Mouse (Mus musculus) thymus, postnatal 36 days (tissue): ENCODE results near the gene Ifngr1.

Experiments used
- DNase-seq, 2 experiments: peaks; one replicate each; pipeline ENCODE4 v3.0.0; 2022; ENCODE audit warnings: mixed read lengths in 2 of 2

Gene Ifngr1

GRCm38 (mm10) chr10:19591641-19592441 is at the start of gene Ifngr1:
Ifngr1 (plus strand) TSS chr10:19591949.
- peak; percentile 100 for DNase-seq

GRCm38 (mm10) chr10:19546825-19547224 is 44.9 kb upstream of the Ifngr1 start:
- DNase-seq: no peak

- no peak for DNase-seq
These were observed 43.7 kb upstream of the Ifngr1 start for GRCm38 (mm10) chr10:19548016-19548415.

DNA sequence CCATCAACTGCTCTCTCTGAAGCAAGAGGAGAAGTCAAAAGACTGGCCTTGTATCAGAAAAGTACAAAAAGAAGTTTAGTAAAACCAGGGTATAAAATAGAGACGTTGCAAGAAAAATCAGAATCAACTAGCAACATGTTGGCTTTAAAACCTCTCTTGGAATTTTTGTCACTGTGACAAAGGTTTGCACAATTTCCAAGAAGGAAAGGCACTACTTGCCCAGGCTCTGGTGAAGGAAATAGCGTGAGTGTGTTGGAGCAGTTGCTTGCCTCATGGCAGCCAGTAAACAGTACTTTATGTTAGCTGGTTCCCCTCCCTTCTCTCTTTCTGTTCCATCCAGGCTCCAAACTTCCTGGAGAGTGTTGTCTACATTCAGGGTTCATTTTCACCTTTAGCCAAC is 43.3 kb upstream of the Ifngr1 start:
- DNase-seq: no peak

GRCm38 (mm10) chr10:19551585-19551984 is 40.2 kb upstream of the Ifngr1 start:
- no peak for DNase-seq

DNA sequence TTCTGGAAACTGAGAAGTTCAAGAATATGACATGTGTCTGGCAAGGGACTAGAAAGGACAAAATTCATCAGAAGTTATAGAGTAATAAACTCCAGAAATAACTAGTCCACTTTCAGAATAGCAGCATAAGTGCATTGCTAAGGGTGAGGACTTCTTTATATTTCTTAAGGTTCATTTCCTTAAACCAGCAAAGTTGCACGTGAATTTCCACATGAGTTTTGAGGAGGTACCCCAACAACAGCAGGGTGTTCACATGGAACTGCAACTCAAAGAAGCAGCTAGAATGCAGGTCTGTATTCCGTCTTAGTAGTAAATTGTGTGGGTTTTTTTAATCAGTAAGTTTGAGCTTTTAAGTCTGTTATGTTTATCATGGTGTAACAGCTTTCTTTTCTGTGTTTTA is 37.9 kb upstream of the Ifngr1 start:
- DNase-seq: no peak

GRCm38 (mm10) chr10:19557696-19558095 is 34.1 kb upstream of the Ifngr1 start:
- DNase-seq: no peak

GRCm38 (mm10) chr10:19559565-19560165 is 32.1 kb upstream of the Ifngr1 start:
- DNase-seq: no peak

GRCm38 (mm10) chr10:19562598-19562997 is 29.2 kb upstream of the Ifngr1 start:
- no peak for DNase-seq

- peak; percentile 30 to 61 for DNase-seq
These were observed 28.3 kb upstream of the Ifngr1 start for GRCm38 (mm10) chr10:19563443-19563861.

- DNase-seq: no peak
These were observed 24.3 kb upstream of the Ifngr1 start for GRCm38 (mm10) chr10:19567481-19567880.

GRCm38 (mm10) chr10:19570288-19570687 is 21.5 kb upstream of the Ifngr1 start:
- DNase-seq: no peak

DNA sequence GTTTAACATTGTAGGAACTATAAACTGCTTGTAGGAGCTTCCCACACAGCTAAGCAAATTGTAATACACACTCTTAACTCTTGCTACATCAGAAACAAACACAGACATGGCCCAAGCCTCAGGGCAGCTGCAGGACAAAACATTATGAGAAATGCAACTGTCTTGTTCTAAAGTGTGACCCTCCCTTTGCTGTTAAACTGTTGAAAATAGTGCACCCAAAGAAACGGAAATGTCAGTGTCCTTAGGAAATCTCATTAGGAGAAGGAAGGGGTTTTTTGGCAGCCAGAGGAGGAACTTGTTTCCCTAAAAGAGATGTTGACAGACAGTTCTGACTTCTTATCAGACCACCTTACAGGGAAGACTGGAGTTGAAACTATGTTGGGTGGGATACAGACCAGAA is 21.0 kb upstream of the Ifngr1 start:
- DNase-seq: no peak

- DNase-seq: no peak
These were observed 14.2 kb upstream of the Ifngr1 start for GRCm38 (mm10) chr10:19577571-19577970.

- no peak for DNase-seq
These were observed 13.7 kb upstream of the Ifngr1 start for GRCm38 (mm10) chr10:19578001-19578400.

DNA sequence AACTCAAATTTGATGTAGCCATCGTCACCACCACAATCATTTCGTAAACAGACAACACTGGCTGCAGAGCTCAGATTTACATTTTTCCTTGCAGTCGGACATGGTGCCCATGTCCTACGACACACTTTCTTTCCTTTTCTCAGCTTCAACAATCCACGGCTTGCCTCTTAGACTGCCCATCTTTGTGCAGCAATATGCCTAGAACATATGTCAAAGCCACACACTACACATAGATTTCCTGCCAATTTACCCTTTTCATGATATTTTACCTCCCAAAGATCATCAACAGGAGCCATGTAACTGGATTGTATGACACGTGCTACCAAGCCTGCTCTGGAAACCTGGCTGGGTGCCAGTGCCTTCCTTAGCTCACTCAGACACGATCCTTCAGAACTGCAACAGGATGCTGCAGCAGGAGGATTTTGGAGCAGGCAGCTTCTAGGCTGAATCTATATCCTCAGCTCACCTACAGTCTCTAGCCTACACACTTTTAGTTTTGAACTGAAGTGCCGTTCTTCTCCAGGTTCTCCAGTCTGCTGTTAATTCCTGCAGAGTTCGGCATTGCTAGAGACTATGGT is 13.3 kb upstream of the Ifngr1 start:
- DNase-seq: peak; percentile 41 to 57

DNA sequence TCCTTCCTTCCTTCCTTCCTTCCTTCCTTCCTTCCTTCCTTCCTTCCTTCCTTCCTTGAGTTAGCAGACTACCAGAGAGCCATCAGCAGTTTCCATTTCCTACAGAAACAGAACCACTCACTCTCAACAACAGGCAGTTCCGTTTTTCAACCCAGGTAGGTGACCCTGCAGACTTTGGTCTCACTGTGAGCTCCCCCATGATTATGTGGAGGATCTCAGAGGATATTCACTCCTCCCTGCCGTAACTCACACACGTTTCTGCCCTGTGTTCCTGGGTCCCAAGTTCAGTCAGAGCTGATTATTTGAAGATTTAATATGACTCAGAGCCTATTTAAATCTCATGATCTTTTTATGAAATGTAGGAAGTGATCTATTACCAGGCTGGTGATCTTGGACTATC is 11.1 kb upstream of the Ifngr1 start:
- no peak for DNase-seq

GRCm38 (mm10) chr10:19581844-19582582 is 9.7 kb upstream of the Ifngr1 start:
- DNase-seq: peak in 1 of 2 experiments; percentile 36

- DNase-seq: no peak
These were observed 8.8 kb upstream of the Ifngr1 start for GRCm38 (mm10) chr10:19582806-19583430.

- peak; percentile 72 to 86 for DNase-seq
These were observed 7.7 kb upstream of the Ifngr1 start for GRCm38 (mm10) chr10:19584064-19584463.

GRCm38 (mm10) chr10:19584846-19585245 is 6.9 kb upstream of the Ifngr1 start:
- no peak for DNase-seq

DNA sequence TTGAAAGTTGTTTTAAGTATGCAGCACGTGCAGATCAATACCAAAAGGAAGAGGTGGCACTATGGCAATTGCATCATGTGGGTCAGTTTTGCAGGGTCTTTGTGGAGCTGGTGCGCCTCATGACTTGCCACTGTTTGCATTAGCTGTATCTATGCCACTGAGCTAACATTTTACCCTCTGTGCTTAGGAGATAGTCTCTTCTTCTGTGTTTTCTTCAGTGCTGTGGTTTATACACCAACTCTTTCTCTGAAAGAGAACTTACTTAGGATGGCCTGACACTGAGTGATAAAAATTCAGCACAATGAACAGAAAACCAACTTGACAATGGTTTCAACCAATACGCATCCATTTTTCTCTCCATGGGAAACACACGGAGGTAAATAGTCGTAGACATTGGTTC is 5.9 kb upstream of the Ifngr1 start:
- DNase-seq: no peak

DNA sequence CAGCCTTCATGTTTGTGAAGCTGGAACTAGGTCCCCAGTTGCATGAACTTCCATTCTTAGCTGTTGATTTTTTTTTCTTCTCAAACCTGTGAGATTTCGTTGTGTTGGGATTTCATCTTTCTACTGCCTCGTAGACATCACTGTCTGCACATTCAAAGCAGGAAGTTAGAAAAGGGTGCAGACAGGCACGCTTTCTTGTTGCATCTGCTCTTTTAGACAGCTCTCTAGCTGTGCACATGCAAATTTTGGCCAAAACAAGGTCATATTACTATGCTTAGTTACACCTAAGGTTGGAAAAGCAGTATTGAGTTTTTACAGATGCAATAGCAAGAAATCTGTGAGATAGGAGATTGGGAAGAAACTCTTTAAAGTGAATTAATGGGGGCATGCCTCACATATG is 4.5 kb upstream of the Ifngr1 start:
- no peak for DNase-seq
